In genomic region chr15:78383450-78384219, GRCm38 (mm10) we compare ENCODE assay signal across 9 mouse cellular contexts. TPM values are rescaled to one million over a fixed set of nuclear protein-coding genes. Genes with fewer than 3 reads are reported as not detected.
DNase-seq lines count a peak whose midpoint lies in the region; TF ChIP-seq lines count a peak whose summit lies in the region.
"Had no signal": no experiment of that assay in that cellular context is flagged by ENCODE, and none has a peak within 500 bp of the region (broad histone marks: within the 10 kb centered on the region; RNA-seq: fewer than 3 reads in every experiment).

No protein-coding gene starts in this region.

- peak; percentile 24 for DNase-seq in gastrocnemius, postnatal 25 days
- no peak for DNase-seq in gastrocnemius, postnatal 4 days (ENCODE audit: low spot score in 2 of 2)
- peak; percentile 40 for DNase-seq in MEL-GATA-1-ER (ENCODE audit: extremely low read depth, low read depth)
- peak; percentile 53 to 56 for DNase-seq in frontal cortex, adult 2 months (ENCODE audit: extremely low spot score in 1 of 2, low spot score in 1 of 2)
- DNase-seq in layer of hippocampus, adult 2 months (ENCODE audit: low spot score in 2 of 2): peak; percentile 36 to 64
- peak; percentile 53 for DNase-seq in testis, postnatal 10 days (ENCODE audit: low spot score)
- DNase-seq in embryo, embryonic 10.5 days (ENCODE audit: low spot score): no peak
- DNase-seq in thymus, postnatal 14 days: no peak

- H3K4me3 ChIP-seq in layer of hippocampus, adult 2 months: no peak overlapping the region
- H3K4me3 ChIP-seq: erythroblast, embryonic 14.5 days had no signal

- no peak for TF ChIP-seq CTCF in layer of hippocampus, adult 2 months (conservative IDR thresholded peaks at IDR 0.05)

- H3K27ac ChIP-seq in layer of hippocampus, adult 2 months: peak overlapping the region; percentile 88

RNA-seq across cellular contexts. Expression of gene Tex33, which starts 12.1 kb away (rescaled TPM):
- not detected for total RNA-seq in gastrocnemius, postnatal 25 days (2021)
- not detected for total RNA-seq in gastrocnemius, postnatal 4 days (2021)
- 0.12 TPM in 1 of 2 replicates, not detected in the other for polyA plus RNA-seq in frontal cortex, adult 2 months (2012; rRNA removed)
- not detected for total RNA-seq in layer of hippocampus, adult 2 months (2021)
- polyA plus RNA-seq: erythroblast, embryonic 14.5 days had no signal

RNA-seq across cellular contexts. Expression of gene Tst, which starts 22.1 kb away (rescaled TPM):
- 10 to 100 TPM; 18.4 to 26.5 TPM for total RNA-seq in gastrocnemius, postnatal 25 days (2021)
- total RNA-seq in gastrocnemius, postnatal 4 days (2021): 10 to 100 TPM; 17.5 to 20.5 TPM
- polyA plus RNA-seq in frontal cortex, adult 2 months (2012; rRNA removed): 69.7 and 75.1 TPM in 2 replicates
- 10 to 100 TPM; 35.6 to 40.3 TPM for total RNA-seq in layer of hippocampus, adult 2 months (2021)

RNA-seq across cellular contexts. Expression of gene Mpst, which starts 22.6 kb away (rescaled TPM):
- total RNA-seq in gastrocnemius, postnatal 25 days (2021): 10 to 100 TPM; 55.7 to 56.8 TPM
- 10 to 100 TPM; 27.6 to 34.5 TPM for total RNA-seq in gastrocnemius, postnatal 4 days (2021)
- polyA plus RNA-seq in frontal cortex, adult 2 months (2012; rRNA removed): 58.0 and 66.0 TPM in 2 replicates
- 10 to 100 TPM; 29.5 to 31.8 TPM for total RNA-seq in layer of hippocampus, adult 2 months (2021)

RNA-seq across cellular contexts. Expression of gene Kctd17, which starts 44.7 kb away (rescaled TPM):
- 10 to 100 TPM; 15.8 to 22.8 TPM for total RNA-seq in gastrocnemius, postnatal 25 days (2021)
- 10 to 100 TPM; 83.5 to 85.4 TPM for total RNA-seq in gastrocnemius, postnatal 4 days (2021)
- polyA plus RNA-seq in frontal cortex, adult 2 months (2012; rRNA removed): 380 and 463 TPM in 2 replicates
- total RNA-seq in layer of hippocampus, adult 2 months (2021): 100 to 1,000 TPM; 263 to 271 TPM

RNA-seq across cellular contexts. Expression of gene Csf2rb, which starts 58.1 kb away (rescaled TPM):
- total RNA-seq in gastrocnemius, postnatal 25 days (2021): 1 to 10 TPM in 1 of 2 experiments, under 1 TPM in 1; 0.95 to 2.4 TPM
- 10 to 100 TPM in 1 of 2 experiments, 1 to 10 TPM in 1; 3.4 to 11.1 TPM for total RNA-seq in gastrocnemius, postnatal 4 days (2021)
- 1.2 and 1.7 TPM in 2 replicates for polyA plus RNA-seq in frontal cortex, adult 2 months (2012; rRNA removed)
- 1 to 10 TPM; 1.3 to 1.7 TPM for total RNA-seq in layer of hippocampus, adult 2 months (2021)

Comparison
In these comparisons a context has a peak if more than half of its experiments do, and no peak if none do; other contexts are left out.
1. DNase-seq: peak in gastrocnemius, postnatal 25 days (single experiment), MEL-GATA-1-ER (single experiment), frontal cortex, adult 2 months (2 of 2), layer of hippocampus, adult 2 months (2 of 2) and testis, postnatal 10 days (single experiment); none in gastrocnemius, postnatal 4 days (0 of 2), embryo, embryonic 10.5 days (single experiment) and thymus, postnatal 14 days (single experiment).